Mouse (Mus musculus): ENCODE measurements around the gene Eif2a.

The Eif2a gene

GRCm38 (mm10) chr3:58525652-58526407 lies at the start of gene Eif2a, which contains the start of gene Serp1:
Gene Eif2a (plus strand): TSS chr3:58525821.
Gene Serp1 (minus strand): TSS chr3:58525892.
- peak; percentile 98 to 99 for DNase-seq (ENCODE audit: low spot score in 2 of 2)

GRCm38 (mm10) chr3:58478755-58479455 lies 46.7 kb upstream of the Eif2a start:
- no peak for DNase-seq (ENCODE audit: low spot score in 2 of 2)

GRCm38 (mm10) chr3:58485883-58486282 lies 39.7 kb upstream of the Eif2a start:
- no peak for DNase-seq (ENCODE audit: low spot score in 2 of 2)

- no peak for DNase-seq (ENCODE audit: low spot score in 2 of 2)
These were observed 38.5 kb upstream of the Eif2a start for GRCm38 (mm10) chr3:58487121-58487520.

- no peak for DNase-seq (ENCODE audit: low spot score in 2 of 2)
These were observed 37.4 kb upstream of the Eif2a start for GRCm38 (mm10) chr3:58487999-58488775.

GRCm38 (mm10) chr3:58490787-58491186 lies 34.8 kb upstream of the Eif2a start:
- DNase-seq (ENCODE audit: low spot score in 2 of 2): peak in 1 of 2 experiments; percentile 10

- DNase-seq (ENCODE audit: low spot score in 2 of 2): peak; percentile 20 to 34
These were observed 32.0 kb upstream of the Eif2a start for GRCm38 (mm10) chr3:58493621-58494020.

GRCm38 (mm10) chr3:58501961-58502360 lies 23.7 kb upstream of the Eif2a start:
- DNase-seq (ENCODE audit: low spot score in 2 of 2): no peak

- no peak for DNase-seq (ENCODE audit: low spot score in 2 of 2)
These were observed 21.8 kb upstream of the Eif2a start for GRCm38 (mm10) chr3:58503720-58504333.

- no peak for DNase-seq (ENCODE audit: low spot score in 2 of 2)
These were observed 20.9 kb upstream of the Eif2a start for GRCm38 (mm10) chr3:58504676-58505075.

GRCm38 (mm10) chr3:58508020-58508750 lies 17.4 kb upstream of the Eif2a start:
- DNase-seq (ENCODE audit: low spot score in 2 of 2): no peak

- DNase-seq (ENCODE audit: low spot score in 2 of 2): no peak
These were observed 14.0 kb upstream of the Eif2a start for GRCm38 (mm10) chr3:58511581-58511980.

- no peak for DNase-seq (ENCODE audit: low spot score in 2 of 2)
These were observed 12.9 kb upstream of the Eif2a start for GRCm38 (mm10) chr3:58512740-58513139.

- DNase-seq (ENCODE audit: low spot score in 2 of 2): no peak
These were observed 12.1 kb upstream of the Eif2a start for GRCm38 (mm10) chr3:58513483-58513882.

GRCm38 (mm10) chr3:58515947-58516601 lies 9.5 kb upstream of the Eif2a start:
- DNase-seq (ENCODE audit: low spot score in 2 of 2): no peak

- DNase-seq (ENCODE audit: low spot score in 2 of 2): no peak
These were observed 9.0 kb upstream of the Eif2a start for GRCm38 (mm10) chr3:58516602-58516976.

GRCm38 (mm10) chr3:58517258-58517657 lies 8.4 kb upstream of the Eif2a start:
- DNase-seq (ENCODE audit: low spot score in 2 of 2): no peak

- no peak for DNase-seq (ENCODE audit: low spot score in 2 of 2)
These were observed 7.8 kb upstream of the Eif2a start for GRCm38 (mm10) chr3:58517800-58518199.

- no peak for DNase-seq (ENCODE audit: low spot score in 2 of 2)
These were observed 6.7 kb upstream of the Eif2a start for GRCm38 (mm10) chr3:58518962-58519361.

- no peak for DNase-seq (ENCODE audit: low spot score in 2 of 2)
These were observed 6.1 kb upstream of the Eif2a start for GRCm38 (mm10) chr3:58519536-58519935.

- DNase-seq (ENCODE audit: low spot score in 2 of 2): no peak
These were observed 5.3 kb upstream of the Eif2a start for GRCm38 (mm10) chr3:58520286-58520685.
